Mouse (Mus musculus) thymus, postnatal 14 days (tissue): ENCODE results near the gene Arhgdib.

Experiments used
- DNase-seq: peaks from one replicate; pipeline ENCODE4 v3.0.0; 2021

Gene Arhgdib

DNA sequence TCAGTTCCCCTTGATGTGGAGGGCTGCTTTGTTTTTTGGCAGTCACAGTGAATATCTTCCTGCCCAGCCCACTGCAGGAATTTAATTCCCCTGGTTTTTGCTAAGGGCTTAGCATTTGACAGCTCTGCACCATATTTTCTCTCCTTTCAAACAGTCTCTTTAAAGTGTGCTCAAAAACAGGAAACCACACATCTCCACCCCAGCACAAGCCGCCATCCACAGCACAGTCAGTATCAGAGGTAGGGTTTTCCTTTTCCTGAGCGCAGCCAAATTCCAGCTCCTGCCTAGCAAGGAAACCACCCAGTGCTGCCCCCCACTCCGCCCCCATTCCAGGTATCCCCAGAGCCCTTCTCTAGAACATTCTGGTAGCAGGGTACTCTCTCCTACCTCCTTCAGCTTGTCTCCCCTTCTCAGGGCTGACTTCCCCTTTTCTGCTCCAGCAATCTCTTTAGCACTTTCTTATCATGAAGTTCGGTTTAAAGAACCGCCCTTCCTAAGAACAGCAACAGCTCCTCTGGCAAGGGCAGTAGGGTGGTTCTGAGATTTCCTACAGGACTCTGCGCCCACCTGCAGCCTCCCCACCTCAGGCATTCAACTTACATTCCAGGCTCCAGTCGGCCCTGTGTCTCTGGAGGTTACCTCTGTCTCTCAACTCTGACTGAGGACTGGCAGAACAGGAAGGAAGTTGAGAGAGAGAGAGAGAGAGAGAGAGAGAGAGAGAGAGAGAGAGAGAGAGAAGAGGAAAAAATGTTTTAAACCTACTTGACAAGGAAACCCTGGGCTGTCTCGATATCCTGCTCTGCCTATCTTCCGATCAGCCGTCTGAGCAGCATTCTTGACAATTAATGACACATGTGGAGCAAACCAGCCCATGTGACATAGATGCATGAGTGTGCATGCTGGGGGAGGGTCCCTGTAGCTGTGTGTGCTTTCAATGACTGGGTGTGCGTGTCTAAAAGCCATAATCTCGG is at the start of gene Arhgdib:
Gene Arhgdib, minus strand, starts transcription at position 849 of the 971 bp plus-strand sequence.
- DNase-seq, result peak; percentile 71

DNA sequence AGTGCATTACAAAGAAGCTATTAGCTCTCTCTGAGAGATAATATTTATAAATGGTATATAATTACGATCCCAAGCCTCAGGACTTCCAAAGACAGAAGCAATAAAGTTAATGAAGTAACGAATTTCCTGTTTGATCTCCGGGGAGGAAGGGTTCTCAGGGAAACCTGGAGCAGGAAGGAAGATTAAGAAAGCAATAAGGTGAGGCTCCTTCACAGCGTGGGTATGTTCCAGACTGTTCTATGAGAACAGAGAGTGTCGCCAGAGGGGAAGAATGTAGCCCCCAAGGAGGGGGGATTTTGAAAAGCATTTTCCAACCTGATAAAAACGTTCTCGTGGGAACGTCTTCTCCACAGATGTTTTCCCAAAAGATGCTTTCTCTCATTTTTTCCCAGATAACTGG is 48.9 kb upstream of the Arhgdib start:
- no peak for DNase-seq

DNA sequence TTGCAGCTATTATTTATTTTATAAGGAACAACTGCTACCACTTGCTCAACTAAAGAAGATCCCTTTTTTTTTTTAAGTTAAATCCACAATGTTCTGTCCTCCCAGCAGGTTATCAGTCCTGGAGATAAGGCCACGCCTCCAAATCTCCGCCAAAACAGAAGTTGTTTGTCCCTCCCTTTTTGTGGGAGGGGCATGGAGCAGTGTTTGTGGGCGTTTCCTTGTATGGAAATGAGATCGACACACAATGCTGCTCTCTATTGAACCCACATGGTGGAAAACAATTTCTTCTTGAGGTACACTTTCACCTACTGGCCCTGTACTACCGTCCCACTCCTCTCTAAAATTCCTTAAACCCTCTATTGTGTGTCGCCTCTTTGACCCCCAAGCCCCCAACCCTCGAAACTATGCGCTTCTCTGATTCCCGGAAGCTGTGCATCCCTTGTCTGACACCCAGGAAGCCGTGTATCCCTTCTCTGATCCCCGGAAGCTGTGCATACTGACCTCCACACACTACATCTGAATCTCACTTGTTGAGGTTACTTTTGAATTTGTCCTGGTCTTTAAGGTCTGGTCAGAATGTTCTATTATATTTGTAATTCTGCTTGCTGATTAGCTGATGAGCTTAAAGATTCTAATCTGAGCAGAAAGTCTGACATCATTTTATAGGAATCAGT is 48.3 kb upstream of the Arhgdib start:
- DNase-seq, result no peak

DNA sequence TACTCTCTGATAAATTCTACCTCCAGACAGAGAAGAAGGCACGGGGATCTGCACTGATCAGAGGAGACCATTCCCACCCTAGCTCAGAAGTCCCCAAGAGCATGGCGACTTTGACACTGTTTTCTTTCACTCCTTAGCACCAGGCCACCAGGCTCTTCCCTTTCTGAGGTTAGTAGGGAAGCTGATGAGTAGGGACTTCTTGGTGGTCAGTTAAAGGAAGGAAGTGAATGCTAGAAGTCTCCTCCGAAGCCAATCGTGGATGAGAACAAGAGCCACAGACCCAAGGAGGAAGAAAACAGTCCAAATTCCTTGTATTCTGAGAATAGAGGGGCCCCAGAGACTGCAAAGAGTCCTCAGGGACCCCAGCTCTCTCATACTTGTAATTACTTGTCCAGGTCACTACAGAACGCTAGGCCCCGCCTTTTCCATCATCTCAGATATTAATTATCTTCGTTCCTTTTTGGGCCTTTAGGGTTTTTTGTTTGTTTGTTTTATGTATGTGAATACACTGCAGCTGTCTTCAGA is 46.9 kb upstream of the Arhgdib start:
- no peak for DNase-seq

DNA sequence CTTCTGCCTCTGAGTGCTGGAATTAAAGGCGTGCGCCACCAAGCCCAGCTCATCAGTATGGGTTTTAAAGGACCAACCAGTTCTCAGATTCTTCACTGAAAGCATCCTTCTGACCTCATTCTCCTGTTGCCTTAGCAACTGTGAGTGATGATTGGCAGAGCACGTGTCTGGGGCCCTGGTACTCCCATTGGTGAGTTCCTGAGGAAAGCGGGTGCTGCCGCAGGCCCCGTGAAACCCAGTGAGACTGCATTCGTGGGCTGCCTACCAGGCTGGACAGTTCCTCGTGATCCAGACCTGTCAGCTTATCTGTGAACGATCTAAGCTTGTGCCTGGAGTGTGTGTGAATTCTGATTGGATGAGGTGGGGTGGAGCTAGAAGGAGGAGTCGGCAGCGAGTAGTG is 45.0 kb upstream of the Arhgdib start:
- DNase-seq, result no peak

DNA sequence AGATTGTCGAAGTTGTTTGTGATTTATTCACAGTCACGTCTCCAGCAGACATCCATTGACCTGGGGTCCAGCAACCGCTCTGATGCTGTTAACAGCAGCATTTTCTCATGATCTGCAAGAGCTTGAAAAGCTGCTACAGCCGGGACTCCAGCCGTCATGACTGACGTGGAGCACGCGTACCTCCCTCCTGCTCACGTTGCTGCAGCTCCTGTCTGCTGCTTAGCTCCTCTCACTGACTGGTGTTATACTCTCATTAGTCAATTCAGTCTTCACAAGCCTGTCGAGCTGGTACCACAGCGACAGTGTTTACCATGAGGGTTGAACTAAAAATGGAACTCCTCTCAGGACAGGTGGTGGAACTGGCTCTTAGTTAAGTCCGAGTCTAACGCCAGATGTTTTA is 44.3 kb upstream of the Arhgdib start:
- DNase-seq, result no peak

DNA sequence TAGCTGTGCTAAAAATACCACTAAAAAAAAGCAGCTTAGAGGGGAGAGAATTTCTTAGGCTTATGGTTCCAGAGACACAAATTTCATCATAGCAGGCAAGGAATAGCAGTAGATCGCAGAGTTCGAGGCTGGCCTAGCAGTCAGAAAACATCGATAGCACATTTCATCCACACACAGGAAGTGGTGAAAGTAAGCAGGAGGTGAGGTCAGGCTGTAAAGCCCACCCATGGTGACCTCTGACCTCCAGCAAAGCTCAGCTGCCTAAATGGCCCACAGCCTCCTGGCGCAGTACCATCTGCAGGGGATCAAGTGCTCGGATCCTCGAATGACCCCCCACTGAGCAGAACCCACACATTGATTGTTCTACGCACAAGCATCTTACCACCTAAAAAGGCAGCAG is 41.5 kb upstream of the Arhgdib start:
- no peak for DNase-seq

DNA sequence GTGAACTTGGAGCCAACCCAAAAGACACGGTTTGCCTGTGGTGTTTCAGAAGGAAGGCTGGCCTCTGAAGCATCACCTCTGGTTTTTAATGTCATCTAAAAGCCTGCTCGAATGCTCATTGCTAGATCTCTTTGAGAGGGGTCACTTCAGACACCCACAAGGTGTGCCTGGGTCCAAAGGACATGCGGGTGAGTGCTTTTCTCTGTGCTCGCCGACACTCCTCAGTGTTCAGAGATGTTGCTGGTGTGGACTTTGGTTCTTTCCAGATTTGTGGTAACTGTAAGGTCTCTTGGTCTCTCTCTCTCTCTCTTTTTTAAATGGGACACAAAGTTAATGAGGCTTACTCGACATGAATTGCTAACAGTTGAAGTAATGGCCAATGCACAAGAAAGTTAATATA is 40.9 kb upstream of the Arhgdib start:
- DNase-seq, result no peak

DNA sequence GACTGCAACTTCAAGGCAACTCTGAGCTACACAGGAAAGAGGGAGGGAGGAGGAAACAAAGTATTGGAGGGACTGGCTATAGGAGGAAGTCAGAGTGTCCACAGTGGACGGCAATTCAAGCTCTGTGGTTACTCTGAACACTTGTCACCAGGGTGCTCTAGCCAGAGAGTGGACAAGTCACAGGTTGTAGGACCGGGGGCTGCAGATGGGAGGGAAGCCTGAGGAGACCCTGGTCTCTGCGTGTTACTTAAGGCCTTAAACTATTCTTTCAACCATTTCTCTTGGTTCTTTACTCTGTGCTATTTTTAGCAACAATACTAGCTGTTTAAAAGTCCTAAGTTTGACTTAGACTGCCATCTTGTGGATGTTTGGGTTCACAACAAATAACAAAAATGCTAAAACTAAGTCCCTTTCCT is 38.6 kb upstream of the Arhgdib start:
- DNase-seq, result peak; percentile 39

DNA sequence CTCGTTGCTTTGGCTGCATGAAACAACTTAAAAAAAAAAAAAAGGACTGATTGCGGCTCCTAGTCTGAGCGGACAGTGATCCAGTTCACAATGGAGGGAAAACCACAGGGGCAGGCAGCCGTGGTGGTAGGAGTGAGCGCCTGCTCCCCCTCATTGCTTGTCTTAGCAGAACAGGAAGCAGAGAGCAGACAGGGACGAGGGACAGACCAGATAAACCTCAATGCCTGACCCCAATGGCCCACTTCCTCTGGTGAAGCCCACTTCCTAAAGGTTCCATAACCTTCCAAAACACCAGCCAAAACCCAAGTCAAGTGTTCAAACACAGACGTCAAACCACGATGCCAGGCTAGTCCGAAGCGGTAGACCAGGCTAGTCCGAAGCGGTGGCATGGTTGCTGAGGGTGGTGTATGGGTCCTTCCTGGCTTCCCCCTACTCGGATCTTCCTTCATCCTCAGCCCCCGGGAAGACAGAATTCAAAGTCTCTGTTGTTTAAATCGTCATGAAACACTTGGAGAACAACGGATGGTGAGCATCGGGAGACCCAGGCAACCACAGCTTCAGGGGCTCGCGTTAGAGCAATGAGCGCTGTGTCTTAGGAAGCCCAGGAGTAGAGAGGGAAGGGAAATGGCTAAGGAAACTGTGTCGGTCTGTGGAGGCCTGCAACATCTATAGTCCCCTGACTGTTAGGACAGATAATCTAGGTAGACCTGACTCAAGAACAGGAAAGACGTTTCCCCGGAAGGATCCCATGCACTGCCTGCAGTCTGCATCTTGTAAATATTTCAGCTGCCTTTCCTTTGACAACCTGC is 37.8 kb upstream of the Arhgdib start:
- peak; percentile 37 for DNase-seq

DNA sequence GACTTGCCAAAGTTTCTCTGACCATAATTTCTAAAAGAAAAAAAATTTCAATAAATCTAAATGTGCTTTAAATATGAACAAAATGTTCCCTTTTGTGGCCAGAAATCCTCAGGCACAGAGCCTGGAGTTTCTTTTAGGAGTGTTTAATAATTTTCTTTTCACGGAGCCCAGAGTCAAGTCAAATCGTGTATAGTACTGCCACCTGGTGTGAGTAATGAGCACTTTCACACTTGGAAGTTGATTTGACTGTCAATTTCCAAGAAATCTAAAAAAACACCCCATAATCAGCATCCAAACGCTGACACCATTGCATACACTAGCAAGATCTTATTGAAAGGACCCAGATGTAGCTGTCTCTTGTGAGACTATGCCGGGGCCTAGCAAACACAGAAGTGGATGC is 27.2 kb upstream of the Arhgdib start:
- peak; percentile 29 for DNase-seq

DNA sequence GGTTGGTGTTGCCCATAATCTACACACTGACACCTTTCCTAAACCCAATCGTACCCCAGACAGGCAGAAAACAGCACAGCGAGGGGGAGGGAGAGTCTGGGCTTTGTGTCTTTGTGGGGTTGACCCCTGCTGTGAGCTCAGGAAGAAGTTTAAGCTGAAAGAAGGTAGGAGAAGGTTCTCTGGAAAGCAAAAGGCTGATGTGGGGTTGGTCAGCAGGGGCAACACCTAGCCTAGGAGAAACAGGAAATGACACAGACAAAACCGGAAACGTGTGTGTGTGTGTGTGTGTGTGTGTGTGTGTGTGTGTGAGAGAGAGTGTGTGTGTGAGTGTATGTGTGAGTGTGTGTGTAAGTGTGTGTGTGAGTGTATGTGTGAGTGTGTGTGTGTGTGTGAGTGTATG is 25.8 kb upstream of the Arhgdib start:
- DNase-seq, result peak; percentile 18

DNA sequence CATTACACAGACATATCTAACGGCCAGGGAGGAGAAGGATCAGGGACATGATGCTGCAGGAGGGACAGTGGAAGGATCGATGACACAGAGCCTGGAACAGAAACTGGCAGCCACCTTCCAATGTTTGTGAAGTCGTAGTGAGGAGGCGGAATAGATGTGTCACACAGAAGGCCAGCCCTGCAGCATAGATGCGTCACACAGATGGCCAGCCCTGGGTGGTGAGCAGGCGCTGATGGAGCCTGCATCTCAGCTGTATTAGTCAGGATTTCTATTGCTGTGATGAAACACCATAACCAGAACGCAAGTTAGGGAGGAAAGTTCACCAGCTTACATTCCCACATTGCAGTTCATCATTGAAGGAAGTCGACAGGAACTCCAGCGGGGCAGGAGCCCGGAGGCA is 24.2 kb upstream of the Arhgdib start:
- no peak for DNase-seq

DNA sequence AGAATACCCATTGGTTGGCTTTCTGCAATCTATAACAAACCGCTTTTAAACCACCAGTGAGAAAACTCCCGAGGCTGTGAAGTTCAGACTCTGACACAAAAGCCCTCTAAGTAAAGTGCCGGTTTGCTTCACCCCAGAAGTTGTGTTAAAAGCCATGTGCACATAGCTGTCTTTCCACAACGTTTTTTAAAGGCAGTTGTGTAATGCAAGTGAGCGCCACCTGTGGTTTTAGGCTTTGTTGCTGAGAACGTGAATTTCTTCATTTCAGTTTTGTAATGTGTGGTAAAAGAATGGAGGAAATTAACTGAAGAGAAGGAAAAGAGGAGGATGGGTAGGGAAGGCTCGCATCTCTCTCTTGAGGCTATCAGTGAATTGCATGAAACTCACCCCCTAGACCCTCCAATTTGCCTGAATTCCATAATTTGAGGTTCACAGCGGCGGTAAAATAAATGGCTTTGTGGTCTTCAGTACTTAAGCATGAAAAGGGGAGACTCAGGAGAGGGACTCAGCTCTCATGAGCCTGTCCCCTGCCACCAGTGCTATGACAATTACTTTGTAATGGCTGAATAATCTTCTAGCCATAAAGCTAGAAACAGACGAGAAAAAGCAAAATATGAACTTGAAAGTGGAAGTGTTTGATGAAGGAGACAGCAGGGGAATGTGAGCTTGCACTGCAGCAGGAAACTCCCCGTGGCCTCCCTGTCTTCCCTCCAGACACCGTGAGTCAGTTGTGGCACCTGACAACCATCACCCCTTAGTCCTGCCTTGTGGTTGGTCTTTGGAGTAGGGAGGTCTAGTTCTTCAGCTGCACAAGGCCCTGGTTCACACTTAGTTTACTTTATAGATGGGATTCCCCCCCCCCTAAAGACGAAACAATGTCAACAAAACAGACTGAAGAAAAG is 23.2 kb upstream of the Arhgdib start:
- DNase-seq, result peak; percentile 67

DNA sequence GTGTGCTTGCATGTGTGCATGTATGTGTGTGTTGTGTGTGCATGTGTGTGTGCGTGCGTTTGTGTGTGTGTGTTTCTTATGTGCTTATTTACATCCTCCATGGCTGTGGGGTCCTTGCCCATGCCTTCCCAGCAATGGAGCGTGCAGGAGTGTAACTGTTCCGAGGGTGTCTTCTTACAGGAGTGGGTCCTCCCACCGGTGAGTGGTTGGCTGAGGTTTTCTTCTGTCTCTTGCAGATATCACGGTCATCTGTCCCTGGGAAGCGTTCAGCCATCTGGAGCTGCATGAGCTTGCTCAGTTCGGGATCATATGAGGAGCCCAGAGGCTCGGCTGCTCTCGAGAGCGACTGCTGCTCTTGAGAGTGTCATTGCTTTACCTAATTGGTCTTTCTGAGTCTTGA is 21.3 kb upstream of the Arhgdib start:
- DNase-seq, result no peak

DNA sequence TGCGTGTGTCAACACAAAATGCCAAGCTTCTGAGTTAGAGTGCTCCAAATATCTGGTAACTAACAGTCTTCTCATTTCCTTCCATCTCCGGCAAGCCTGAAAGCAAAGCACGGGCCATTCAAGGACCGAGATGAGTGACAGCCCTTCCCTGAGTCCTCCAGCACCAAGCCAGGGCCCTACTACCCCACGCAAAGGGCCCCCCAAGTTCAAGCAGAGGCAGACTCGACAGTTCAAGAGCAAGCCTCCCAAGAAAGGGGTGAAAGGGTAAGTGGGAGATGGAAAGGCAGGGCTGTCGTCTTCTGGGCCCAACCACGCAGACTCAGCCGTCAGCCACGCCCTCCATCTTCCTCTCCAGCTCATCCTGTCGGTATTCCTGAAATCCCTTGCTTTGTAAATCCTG is 17.4 kb upstream of the Arhgdib start:
- no peak for DNase-seq

DNA sequence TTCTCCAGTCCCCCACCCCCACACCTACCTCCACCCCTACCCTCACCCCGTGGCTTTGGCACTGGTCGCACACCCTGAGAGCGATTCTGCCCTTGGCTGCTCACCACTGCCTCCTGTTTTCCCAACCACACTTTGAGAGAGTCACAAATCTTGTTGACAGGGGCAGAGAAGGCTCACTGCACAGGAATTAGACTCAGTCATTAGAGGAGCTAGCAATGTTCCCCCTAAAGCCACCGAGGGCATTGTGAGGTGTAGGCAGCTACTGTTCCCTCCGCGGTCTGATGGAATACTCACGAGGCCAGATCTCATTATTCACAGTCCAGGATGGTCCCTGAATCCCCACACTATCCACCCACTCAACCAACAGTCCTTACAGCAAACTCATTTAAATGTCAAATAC is 15.4 kb upstream of the Arhgdib start:
- no peak for DNase-seq

DNA sequence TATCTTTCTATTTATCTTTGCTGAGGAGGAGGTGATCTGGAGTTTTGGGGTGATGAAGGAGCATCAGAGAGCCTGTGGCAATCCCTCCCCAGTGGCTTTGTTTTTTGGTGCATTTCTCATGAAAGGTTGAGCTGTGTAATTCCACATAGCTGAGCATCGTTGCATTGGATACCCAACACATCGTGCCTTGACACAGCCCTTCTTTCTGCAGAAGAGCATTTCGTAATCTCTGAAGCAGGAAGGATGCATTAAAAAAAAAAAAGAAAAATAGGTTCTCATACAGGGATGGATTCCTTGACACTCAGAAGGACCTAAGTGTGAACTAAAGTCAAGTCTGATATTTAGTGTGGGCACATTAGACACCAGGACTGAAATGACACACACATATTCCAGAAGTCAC is 13.5 kb upstream of the Arhgdib start:
- no peak for DNase-seq

DNA sequence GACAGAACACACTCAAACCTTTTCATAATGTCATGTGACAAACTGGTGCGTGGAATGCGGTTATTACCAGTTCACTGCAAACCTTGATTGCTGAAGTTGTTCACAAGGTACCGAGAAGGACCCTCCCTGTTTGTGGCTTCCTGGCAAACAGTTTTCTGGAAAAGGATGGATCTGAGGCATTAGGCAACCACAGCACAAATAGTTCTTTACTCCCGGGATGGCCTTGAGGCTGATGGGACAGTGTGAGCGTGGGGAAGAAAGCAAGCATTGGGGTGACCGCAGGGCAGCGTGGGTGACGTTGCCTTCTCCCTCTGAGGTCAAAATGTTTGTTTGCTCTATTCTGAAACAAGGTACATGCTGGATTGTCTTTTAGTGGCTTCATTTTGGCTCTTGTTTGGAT is 13.0 kb upstream of the Arhgdib start:
- no peak for DNase-seq

DNA sequence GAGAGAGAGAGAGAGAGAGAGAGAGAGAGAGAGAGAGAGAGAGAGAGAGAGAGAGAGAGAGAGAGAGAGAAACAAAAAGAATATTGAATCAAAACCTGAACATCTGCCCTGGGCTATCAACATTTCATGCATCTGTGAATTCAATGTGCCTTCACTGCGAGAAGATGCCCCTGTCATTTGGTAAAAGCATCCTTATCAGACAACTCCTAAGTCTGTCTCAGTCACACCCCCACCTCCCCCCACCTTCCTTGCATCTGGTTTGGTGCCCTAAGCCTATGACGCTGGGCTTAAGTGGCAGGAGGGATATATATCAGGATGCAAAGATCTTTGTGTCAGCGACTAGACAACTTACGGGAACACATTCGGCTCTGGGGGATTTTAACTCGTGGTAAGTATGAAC is 12.5 kb upstream of the Arhgdib start:
- no peak for DNase-seq

DNA sequence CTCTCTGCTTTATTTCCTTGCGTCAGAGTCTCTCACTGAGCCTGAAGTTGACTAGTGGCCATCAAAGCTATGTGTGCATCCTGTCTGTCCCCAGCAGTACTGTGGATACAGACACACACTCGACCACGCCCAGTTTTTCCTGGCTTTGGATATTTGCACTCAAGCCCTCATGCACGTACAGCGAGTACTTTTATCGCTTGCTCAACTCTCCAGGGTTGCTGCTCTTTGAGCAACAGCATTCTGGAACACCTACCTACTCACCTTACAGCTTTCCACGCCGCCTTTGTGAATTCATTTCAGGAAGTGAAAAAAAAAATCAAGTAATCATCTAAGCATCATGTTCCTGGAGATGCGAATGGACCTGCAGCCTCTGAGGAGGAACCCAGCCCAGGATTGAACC is 11.2 kb upstream of the Arhgdib start:
- no peak for DNase-seq

DNA sequence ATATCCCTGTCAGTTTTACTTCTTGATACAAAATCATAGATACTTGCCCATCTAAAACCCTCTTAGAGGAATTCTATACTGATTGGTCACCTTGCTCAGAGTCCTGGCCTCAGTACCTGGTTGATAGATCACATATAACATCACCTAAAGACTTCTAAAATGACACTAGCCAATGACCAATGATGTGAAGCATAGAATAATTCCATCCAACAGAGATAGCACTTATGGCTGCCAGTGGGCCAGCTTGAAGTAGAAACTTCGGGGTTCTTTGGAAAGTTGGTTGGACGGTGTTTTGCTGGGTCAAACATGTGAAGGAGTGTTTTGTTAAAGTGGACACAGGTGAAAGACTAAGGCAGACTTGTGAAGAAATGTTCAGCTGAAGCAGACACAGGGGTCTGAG is 8.5 kb upstream of the Arhgdib start:
- DNase-seq, result no peak
